Mouse (Mus musculus) embryo, embryonic 9.5 days (tissue): Measurements from ENCODE around the gene Tubb3.
"Not testable (repeated sequence)": the region's sequence is repeated elsewhere in the genome, so short reads cannot be mapped to it uniquely, and the experiment has no call there.

Source experiments
- DNase-seq: peaks from one replicate; pipeline ENCODE4 v3.0.0-alpha.2; 2017; ENCODE audit errors: extremely low spot score

Tubb3 gene

GRCm38 (mm10) chr8:123431616-123432365 is 20.6 kb downstream of the Tubb3 start:
- no peak for DNase-seq

- no peak for DNase-seq
Observed at GRCm38 (mm10) chr8:123432381-123432780, 21.2 kb downstream of the Tubb3 start.

- DNase-seq: not testable (repeated sequence)
Observed at GRCm38 (mm10) chr8:123433241-123433974, 22.2 kb downstream of the Tubb3 start.

- DNase-seq: no peak
Observed at GRCm38 (mm10) chr8:123441788-123442187, 30.6 kb downstream of the Tubb3 start.

- DNase-seq: no peak
Observed at GRCm38 (mm10) chr8:123442351-123442750, 31.1 kb downstream of the Tubb3 start.

- DNase-seq: peak; percentile 93
Observed at GRCm38 (mm10) chr8:123442871-123443575, 31.8 kb downstream of the Tubb3 start.

- DNase-seq: no peak
Observed at GRCm38 (mm10) chr8:123443576-123443921, 32.3 kb downstream of the Tubb3 start.

- no peak for DNase-seq
Observed at GRCm38 (mm10) chr8:123444131-123444530, 32.9 kb downstream of the Tubb3 start.

- no peak for DNase-seq
Observed at GRCm38 (mm10) chr8:123445981-123446380, 34.8 kb downstream of the Tubb3 start.

- DNase-seq: no peak
Observed at GRCm38 (mm10) chr8:123446799-123447198, 35.6 kb downstream of the Tubb3 start.

GRCm38 (mm10) chr8:123450783-123451182 is 39.6 kb downstream of the Tubb3 start:
- no peak for DNase-seq

- DNase-seq: not testable (repeated sequence)
Observed at GRCm38 (mm10) chr8:123451747-123452146, 40.5 kb downstream of the Tubb3 start.

- DNase-seq: no peak
Observed at GRCm38 (mm10) chr8:123452149-123452548, 40.9 kb downstream of the Tubb3 start.

GRCm38 (mm10) chr8:123453291-123453690 is 42.1 kb downstream of the Tubb3 start:
- DNase-seq: no peak

- no peak for DNase-seq
Observed at GRCm38 (mm10) chr8:123453951-123454350, 42.7 kb downstream of the Tubb3 start.

GRCm38 (mm10) chr8:123454559-123454958 is 43.3 kb downstream of the Tubb3 start:
- no peak for DNase-seq

- DNase-seq: no peak
Observed at GRCm38 (mm10) chr8:123463651-123464050, 52.4 kb downstream of the Tubb3 start.

- no peak for DNase-seq
Observed at GRCm38 (mm10) chr8:123467476-123467875, 56.3 kb downstream of the Tubb3 start.
